Mouse (Mus musculus): ENCODE results near the gene Gpatch3. TPM values are rescaled to one million over a fixed set of nuclear protein-coding genes. Genes with fewer than 3 reads are reported as not detected.

Gpatch3 gene
- total RNA-seq, 2 experiments from 2014 or later, result 4.8 to 5.7 TPM

DNA sequence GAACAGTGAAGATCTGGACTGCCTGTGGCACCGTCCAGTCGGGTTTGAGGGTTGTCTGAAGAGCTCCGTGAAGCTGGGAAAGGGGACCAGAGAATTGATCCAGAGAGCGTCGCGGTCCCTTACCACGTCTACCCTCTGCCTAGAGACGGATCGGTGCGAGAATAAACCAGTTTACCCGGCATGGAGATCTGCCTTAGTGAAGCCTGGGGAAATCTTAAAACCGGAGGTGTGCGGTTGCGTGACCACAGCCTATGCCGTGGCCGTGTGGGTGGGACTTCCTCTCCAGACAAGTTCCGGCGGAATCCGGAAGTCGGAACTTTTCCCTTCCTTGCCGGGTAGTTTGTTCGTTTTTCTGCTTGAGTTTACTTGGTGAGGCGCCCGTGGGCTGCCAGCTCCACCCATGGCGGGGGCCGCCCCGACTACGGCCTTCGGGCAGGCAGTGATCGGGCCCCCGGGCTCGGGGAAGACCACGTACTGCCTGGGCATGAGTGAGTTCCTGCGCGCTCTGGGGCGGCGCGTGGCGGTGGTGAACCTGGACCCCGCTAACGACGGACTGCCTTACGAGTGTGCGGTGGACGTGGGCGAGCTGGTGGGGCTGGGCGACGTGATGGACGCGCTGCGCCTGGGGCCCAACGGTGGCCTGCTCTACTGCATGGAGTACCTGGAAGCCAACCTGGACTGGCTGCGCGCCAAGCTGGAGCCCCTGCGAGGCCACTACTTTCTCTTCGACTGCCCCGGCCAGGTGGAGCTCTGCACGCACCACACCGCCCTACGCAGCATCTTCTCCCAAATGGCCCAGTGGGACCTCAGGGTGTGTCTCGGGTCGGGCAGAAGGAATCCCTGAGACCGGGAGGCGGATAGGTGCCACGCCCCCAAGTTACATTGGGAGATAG lies 9.8 kb downstream of the Gpatch3 start, which contains the start of gene Gpn2:
Gpn2 (plus strand) TSS at position 304 of the 893 bp plus-strand sequence.
- peak; percentile 88 to 91 for DNase-seq

DNA sequence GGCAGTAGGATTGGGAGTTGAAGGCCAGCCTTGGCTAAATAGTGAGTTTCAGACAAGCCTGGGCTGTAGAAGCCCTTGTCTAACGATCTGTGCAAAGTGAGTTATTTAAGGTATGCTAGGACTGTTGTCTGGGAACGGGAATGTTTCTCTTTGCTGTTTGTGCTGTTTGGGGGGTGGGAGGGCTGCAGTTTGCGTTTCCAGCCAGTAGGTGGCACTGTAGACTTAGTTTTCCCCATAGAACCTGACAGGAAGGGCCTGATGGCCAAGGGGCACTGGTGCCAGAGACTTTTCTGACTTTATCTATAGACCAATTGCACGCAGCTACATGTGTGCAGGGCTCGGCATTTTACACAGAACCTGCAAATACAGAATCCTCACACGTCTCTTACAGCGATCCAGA lies 18.0 kb downstream of the Gpatch3 start:
- DNase-seq, result peak; percentile 58 to 74

DNA sequence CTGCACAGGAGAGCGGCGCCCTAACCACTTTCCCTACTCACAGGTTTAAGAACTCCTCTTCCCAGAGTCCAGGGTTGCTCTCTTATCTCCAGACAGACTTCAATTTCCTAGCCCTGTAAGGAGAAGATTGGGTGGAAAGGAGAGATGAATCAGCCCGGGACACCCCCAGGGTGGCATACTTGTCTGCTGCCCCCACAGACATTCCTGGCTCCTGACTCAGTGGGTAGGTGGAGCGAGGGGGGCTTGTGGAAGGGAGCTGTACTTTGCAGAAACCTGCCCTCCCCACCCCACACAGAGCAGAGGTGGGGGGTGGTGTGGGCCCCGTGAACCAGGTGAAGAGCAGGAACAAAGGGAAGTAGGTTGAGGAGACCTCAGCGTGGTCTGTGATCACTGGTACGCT lies 21.0 kb downstream of the Gpatch3 start:
- DNase-seq, result no peak

DNA sequence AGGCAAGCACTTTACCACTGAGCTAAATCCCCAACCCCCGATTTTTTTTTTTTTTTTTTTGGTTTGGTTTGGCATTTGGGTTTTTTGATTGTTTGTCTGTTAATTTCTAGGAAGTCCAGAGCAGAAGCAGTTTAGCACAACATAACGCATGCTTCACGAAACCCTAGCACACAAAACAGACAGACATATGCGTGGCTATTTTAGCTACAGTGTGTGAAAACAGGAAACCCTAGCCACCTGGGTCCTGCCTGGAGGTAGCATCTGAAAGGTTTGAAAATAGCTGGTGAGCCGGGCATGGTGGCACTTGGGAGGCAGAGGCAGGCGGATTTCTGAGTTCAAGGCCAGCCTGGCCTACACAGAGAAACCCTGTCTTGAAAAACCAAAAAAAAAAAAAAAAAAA lies 21.5 kb downstream of the Gpatch3 start:
- DNase-seq, result no peak

DNA sequence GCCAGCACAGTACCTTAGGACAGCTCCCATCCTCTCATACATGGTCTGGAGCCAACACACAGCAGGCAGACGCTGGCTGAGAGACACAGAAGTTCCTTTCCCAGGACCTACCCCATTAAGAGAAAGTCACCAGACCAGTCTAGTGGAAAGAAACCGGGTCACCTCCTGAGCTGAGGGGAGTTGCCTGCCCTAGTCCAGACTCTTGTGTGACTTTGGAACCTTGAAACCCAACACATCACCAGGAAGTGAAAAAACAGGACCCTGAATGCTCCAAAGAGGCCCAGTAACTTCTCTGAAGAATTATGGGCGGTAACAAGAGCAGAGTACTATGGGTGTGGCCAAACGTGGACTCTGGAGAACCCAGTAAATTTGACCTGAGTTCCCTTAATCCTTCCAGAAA lies 24.1 kb downstream of the Gpatch3 start:
- DNase-seq, result no peak

DNA sequence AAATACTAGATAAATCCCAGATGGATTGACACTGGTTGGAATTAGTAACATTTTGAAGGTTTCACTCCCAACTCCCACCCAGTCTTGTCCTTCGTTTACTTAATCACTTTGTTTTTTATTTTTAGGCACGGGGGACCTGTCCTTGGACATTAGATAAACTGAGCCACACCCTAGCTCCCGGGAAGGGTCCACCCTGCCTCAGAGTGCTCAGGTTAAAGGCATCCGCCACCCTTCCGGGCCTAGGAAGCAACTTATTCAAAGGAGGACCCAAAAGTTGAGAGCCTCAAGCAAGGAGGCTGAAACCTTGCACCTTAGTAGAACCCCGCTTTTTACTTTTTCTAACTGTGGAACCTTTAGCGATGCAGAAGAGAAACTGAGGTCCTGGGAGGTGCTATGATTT lies 24.6 kb downstream of the Gpatch3 start:
- DNase-seq, result no peak

DNA sequence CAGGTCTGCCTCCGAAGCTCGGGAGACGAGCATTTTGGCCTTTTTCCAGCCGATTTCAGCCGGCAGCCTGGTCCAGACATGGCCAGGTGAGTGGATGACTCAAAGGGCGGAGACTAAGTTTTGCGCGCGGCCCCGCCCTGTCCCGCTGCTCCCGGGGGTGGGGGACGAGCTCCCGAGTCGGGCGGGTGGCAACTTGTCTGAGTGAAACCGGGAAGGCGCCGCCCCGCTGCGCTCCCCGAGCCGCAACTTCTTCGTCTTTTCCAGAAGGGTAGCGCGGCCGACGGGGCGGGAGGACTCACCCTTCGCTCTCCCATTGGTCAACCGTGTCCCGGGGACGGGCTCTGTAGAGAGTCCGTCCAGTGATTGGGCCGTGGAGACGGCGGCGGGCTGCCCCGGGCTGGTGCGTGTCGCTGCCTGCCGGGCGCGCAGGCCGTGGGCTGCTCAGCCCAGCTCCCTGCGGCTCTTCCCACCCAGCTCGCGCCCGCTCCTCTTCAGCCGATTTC lies 25.1 kb downstream of the Gpatch3 start:
- DNase-seq, result peak; percentile 96 to 97

DNA sequence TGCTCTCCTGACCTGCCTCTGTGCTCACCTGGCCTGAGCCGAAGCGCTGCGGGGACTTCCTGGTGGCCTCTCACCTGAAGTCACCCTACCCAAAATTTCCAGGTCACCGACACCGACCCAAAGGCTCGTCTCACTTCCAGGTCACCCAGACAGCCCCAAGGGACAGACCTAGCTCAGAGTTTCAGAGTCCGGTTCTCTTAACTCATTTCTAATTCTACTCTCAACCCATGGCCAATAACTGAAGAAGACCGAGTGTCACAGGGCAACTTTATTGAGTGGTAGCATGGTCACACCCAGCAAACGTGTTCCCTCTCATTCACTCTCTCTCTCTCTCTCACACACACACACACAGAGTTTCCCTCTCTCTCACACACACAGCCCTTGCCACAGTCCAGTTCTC lies 25.8 kb downstream of the Gpatch3 start:
- DNase-seq, result no peak

DNA sequence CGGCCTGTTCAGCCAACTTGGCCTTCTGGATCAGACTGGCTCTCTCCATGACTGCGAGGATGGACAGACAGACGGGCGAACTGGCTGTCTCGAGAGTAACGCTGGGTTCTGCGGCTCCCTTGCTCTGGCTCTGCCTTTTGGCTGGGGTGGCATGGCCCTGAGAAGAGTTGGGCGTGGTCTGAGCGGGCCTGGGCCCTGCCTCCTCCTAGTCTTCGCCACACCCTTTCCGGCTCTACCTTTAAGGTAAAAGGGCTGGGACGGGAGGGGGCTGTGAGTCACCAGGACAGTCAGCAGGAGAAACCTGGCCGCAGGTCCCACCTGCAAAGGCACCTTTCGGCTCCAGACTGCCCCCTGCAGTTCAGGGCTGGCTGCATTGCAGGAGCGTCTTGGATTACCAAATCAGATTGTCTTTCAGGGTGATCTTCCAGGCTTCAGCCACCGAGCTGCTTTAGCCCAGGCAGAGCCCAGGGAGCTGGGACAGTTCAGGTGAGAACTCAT lies 27.2 kb downstream of the Gpatch3 start, which contains the start of gene Sfn:
Sfn (minus strand) TSS at position 448 of the 498 bp plus-strand sequence.
- DNase-seq, result peak; percentile 49 to 58

DNA sequence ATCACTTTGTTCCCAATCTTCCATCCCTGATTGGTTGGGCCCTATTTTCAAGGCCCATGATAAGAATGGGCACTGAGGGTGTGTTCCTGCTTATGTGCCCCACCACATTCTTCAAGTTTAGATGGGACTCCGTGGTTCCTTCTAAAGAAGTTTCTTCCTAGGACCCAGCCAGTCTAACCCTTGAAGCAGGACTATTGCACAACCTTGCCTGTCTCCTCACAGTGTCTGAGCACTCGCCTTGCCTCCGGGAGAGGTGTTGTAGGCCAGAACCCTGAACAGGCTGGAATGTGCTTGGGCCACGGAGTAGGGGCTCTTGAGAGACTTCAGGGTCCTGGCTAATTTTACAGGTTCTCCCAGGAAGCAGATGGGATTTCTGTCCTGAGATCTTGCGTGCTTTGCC lies 28.5 kb downstream of the Gpatch3 start:
- no peak for DNase-seq

DNA sequence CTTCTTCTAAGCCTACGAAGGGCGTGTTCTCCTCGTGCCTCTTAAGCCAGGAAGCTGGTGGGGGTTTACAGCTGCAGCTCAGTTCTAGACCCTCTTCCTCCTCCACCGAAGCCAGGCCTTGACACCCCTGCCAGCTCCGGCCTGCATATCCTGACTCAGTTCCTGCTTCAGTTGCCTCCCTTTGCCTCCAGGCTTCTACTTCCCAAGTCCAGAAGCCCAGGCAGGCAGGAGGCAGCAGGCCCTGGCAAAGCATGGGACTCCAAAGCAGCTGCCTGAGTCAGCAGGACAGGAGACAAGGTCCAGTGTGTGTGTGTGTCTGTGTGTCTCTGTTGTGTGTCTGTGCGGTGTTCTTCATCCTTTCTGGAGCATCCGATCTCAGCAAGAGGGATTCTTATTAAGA lies 29.6 kb downstream of the Gpatch3 start:
- no peak for DNase-seq

DNA sequence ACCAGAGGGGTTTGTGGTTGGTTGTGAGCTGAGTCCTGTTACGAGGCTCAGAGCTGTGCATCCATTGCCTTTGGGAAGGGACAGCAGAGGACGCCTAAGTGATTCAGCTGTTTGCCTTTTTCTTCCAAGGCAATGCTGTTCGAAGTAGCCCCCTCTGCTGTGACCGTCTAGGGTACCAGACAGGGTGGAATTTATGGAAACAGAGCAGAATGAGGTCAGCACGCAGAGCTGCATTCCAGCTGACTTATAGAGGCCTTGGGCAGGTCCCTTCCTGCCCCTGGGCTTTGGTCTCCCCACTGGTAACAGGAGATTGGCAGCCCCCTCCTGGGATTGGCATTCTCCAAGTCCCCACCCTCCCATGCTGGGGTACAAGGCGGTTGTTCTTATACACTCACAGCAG lies 30.3 kb downstream of the Gpatch3 start:
- no peak for DNase-seq

DNA sequence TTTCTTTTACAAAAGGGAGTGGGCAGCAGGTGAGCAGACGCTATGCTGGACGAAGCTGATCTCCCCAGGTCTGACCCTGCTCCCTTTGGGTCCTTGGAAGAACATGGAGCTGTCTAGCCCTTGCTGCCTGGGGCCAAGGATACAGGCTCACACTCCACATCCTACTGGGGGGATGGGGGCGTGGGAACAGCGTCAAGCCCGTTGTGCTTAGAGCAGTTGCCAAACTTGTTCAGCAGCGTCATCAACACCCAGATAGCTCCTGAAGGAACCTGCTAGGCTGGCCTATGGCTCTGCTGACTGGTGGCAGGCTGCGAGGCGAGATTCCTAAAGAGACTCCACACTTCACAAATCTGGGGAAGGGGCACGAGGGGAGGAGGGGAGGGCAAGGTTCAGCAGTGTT lies 30.8 kb downstream of the Gpatch3 start:
- DNase-seq, result no peak

DNA sequence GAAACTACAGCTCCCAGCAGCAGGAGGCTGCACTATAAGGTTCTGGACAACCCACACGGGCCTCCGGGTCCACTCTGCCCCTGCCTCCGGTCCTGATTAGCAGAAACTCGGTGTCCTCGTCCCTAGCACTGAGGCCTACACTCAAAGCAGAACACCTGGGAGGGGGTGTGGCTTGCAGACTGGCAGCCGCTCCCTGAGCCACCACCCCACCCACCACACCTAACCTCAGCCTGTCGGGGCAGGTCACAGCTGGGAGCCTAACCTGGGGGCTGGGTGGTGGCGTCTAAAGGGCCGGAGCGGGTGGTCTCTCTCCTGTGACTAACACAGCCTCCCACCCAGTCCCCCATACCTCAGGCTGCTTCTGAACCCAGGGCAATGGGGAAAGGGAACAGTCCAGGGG lies 32.7 kb downstream of the Gpatch3 start:
- DNase-seq, result no peak

DNA sequence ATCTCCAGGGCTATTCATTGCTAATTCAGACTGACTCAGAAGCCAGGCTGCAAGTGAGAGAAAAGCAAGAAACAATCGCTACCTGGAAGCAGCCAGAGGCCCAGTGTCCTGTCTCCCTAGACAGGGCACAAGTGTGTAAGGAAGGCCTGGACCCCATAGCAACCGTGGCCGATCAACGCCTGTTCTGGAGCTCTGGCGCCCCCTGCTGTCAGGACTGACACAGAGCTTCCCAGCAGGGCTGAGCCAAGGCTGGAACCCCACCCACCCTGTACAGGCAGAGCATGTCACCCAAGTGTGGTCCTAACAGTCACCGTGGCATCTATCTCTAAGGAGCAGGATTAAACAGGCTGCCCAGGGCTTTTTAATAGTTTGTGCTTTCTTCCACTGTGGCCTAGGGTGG lies 35.2 kb downstream of the Gpatch3 start:
- DNase-seq, result peak; percentile 89 to 93

DNA sequence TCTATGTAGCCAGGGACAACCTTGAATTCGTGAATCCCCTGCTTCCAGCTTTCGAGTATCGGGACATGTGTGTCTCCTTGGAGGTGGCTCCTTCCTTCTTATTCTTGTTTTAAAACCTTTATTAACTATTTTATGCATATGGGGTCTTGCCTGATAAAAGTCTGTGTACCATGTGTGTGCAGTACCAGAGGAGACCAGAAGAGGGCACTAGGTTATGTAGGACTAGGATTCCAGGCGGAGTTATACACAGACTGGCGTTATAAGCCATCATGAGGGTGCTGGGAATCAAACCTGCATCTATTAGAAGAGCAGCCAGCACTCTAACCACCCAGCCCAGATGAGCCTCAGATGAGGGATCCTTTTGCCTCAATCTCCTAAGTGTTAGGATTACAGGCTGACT lies 37.3 kb downstream of the Gpatch3 start:
- no peak for DNase-seq

DNA sequence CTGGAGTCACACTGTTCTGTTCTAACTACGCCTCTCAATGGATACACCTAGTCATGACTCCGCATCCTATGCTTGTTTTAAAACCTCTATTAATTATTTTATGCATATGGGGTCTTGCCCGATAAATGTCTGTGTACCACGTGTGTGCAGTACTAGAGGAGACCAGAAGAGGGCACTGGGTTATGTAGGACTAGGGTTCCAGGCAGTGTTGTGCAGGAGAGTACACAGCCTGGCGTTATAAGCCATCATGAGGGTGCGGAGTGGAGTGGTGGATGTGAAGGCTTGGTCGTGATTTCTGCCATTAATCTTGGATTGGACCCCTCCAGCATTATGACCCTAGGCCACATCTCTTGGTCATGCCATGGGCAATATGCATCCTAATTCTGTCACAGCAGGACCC lies 37.9 kb downstream of the Gpatch3 start:
- DNase-seq, result no peak

DNA sequence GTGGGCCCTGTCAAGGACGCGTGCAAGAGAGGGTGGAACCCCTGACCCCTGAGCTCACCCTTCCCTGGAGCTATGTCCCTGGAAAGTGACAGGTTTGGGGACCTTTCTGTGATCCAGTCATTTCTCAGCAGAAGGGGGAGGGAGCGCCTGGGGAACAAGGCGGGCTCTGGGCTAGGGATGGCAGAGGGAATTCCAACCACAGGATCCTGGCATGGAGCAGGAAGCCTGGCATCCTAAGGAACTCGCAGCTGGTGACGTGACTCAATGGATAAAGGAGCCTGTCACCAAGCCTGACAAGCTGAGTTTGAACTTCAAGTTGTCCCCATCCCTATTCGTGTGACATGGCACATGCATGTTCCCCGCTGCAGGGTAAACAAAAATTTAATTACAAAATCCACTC lies 38.5 kb downstream of the Gpatch3 start:
- no peak for DNase-seq

DNA sequence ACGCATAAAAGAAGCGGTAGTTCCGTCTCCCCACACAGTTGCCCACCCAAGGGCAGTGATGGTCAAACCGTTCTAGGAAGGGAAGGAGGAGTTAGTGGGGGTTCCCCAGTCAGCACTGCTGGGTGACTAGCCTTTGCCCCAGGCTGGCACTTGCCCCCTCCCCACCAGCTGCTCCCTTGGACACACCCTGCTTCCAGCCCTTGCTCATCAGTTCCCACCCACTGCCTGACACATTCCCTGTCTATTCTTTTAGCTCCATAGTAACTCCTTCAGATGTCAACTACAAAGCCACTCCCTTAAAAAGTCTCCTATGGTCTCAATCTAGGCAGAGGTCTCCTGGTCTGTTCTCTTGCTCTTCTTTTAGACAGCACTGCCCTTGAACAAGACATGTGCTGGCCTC lies 39.3 kb downstream of the Gpatch3 start:
- no peak for DNase-seq

DNA sequence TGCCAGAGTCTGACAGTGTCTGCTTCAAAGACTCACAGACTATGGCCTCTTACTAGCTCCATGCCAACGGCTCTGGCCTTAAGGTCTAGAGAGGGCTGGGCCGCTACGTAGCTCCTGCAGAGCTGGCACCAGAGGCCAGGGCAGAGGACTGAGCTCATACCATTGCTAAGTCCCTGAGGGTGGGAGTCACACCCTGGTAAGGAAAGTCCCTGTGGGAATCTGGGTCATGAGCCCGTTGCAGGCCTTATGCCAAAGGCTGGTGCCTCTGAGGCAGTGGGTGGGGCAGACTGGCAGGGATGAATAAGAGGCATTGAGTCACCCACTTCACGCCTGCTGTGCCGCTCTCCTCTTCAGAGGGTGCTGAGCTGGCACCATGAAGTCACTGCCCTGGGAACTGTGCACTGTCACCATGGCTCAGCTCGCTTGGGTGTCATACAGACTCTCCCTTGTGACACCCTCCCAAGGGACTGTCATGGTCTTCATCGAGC lies 39.8 kb downstream of the Gpatch3 start:
- DNase-seq, result peak; percentile 81 to 91

DNA sequence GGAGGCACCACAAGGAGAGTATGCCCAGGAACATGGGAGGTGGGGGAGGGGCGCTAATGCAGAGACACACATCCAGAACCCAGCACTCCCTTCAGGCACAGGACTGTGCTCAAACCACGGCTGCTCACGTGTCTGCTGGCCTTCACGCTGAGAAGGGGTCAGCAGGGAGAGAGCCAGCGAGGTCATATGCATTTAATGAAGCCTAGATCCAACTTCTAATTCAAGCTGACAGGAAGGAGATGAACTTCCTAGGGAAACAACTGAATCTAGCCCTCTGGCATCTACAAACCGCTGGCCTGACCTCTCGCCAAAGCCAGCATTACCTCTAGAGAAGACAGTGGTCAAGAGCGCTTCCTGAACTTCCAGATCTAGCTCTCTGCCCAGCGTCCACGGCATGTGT lies 40.9 kb downstream of the Gpatch3 start:
- peak in 1 of 2 experiments; percentile 44 for DNase-seq

DNA sequence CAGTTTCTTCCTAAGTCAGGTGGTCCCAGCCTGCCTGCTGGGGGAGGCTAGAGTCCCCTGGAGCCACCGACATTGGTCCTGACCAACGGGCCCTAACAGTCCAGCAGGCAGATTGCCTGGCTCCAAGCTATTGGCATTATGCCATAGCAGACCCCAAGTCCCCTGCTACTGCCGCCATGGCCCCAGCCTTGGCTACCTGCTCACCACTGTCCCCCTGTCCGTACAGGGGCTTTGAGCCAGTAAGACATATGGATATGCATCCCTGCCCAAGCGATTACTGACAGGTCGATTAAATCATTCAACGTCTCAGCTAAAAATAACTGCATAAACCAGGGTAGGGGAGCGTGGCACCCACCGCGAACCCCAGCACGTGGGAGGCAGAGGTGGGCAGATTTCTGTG lies 43.4 kb downstream of the Gpatch3 start:
- no peak for DNase-seq

DNA sequence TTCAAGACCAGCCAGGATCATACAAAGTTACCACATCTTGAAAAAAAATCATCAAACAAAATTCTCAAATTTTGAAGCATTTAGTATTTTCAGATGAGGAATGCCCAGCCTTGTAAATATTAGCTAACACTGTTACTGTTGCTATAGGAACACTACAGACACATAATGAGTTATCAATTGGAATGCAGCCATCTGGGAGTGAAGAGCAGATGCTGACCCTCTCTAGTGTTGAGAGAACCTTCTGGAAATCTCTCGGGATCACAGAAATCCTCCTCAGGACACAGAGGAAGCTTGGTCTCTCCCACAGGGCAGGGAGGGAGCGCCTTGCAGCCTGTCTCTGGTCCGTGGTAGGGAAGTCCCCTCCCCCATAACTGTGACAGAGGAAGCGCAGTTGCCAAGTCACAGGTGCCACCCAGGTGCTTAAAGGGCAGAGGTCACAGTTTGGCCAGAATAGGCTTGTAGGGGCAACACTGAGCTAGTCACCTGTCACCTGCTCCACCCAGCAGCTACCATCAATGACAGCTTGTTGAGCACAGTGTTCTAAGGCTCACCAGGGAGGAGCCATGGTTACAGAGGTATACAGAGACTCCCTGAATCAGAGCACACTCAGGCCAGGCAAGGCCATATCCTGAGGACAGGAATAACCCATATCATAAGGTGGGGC lies 45.1 kb downstream of the Gpatch3 start:
- no peak for DNase-seq

Data from adrenal gland, postnatal 36 days (tissue).